Mouse (Mus musculus): ENCODE measurements around the gene Pvalb.

Gene Pvalb

DNA sequence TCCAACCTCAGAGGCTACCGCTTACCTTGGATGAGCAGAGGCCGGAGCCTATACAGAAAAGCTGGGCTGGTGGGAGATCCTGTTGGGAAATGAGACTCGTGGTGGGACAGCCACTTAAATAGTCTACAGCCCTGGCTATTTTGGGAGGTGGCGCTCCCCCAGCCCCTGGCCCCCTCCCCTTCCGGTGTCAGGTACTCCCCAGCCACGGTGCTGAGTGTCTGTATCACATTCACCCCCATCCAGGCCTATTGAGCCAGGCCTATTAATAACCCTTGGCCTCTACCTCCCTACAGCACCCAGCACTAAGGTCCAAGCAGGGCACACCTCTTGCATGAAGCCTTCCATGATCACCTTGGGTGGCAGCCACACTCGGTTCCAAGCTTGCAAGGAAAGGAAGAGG is at the start of gene Pvalb:
TSS of gene Pvalb (minus strand) at position 89 of the 400 bp plus-strand sequence.
- DNase-seq (ENCODE audit: low spot score in 2 of 2) = no peak

DNA sequence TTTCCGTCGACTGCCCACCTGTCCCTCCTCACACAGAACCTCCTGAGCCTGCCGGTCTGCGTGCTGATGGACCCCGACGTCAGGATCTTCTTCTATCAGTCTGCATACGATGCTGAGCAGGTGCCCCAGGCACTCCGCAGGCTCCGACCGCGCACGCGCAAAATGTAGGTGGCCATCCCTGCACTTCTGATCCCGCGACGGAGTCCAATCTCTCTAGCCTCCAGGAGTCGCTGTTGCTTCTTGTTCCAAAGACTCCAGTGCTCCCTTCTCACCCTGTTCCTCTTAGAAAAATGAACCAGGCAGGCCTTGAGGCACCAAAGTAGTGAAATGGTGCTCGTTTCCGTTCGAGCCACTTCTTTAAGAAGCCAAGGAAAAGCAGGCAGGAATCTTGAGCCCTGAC is 48.6 kb upstream of the Pvalb start:
- DNase-seq (ENCODE audit: low spot score in 2 of 2) = peak; percentile 54 to 76

DNA sequence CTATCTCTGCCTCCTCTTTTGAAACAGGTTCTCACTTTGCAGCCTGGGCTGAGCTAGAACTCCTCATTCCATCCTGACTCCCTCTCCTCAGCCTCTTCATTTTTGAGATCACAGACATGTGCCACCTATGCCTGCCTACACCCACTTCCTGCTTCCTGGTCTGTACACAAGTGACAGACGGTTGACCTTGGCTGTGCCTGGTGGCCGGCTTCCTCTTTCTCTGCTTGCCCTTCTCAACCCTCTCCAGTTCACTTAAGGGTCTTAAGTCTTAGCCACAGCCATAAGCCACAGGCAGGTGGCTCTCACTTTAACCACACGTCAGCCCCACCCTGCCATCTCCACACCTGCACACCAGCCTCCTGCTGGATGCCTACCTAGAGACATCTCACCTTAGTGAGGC is 42.2 kb upstream of the Pvalb start:
- no peak for DNase-seq (ENCODE audit: low spot score in 2 of 2)

GRCm38 (mm10) chr15:78247659-78248058 is 41.5 kb upstream of the Pvalb start:
- no peak for DNase-seq (ENCODE audit: low spot score in 2 of 2)

GRCm38 (mm10) chr15:78246143-78247116 is 40.2 kb upstream of the Pvalb start:
- no peak for DNase-seq (ENCODE audit: low spot score in 2 of 2)

GRCm38 (mm10) chr15:78244695-78245492 is 38.7 kb upstream of the Pvalb start, which contains the start of gene Ncf4:
Gene Ncf4 (plus strand): TSS chr15:78244801.
- DNase-seq (ENCODE audit: low spot score in 2 of 2) = no peak

DNA sequence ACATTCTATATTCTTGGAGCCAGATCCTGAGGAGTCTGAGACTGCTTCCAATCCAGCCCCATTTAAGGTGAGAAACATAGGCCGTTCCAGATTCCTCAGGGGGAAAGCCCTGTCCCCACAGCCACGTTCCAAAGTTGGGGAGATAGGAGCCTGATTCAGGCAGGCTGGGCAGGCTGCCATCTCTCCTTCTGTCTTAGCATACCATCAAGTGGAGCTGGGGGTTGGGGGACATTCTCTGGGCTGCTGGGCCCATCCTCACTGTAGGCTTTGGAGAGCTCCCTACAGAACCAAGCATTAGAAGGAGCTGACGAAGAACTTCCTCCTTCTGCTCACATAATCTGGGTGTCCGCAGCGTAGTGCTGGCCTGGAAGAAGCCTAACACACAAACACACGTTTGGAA is 37.6 kb upstream of the Pvalb start:
- DNase-seq (ENCODE audit: low spot score in 2 of 2) = no peak

GRCm38 (mm10) chr15:78243061-78243460 is 36.9 kb upstream of the Pvalb start:
- no peak for DNase-seq (ENCODE audit: low spot score in 2 of 2)

GRCm38 (mm10) chr15:78241335-78241734 is 35.1 kb upstream of the Pvalb start:
- DNase-seq (ENCODE audit: low spot score in 2 of 2) = no peak

DNA sequence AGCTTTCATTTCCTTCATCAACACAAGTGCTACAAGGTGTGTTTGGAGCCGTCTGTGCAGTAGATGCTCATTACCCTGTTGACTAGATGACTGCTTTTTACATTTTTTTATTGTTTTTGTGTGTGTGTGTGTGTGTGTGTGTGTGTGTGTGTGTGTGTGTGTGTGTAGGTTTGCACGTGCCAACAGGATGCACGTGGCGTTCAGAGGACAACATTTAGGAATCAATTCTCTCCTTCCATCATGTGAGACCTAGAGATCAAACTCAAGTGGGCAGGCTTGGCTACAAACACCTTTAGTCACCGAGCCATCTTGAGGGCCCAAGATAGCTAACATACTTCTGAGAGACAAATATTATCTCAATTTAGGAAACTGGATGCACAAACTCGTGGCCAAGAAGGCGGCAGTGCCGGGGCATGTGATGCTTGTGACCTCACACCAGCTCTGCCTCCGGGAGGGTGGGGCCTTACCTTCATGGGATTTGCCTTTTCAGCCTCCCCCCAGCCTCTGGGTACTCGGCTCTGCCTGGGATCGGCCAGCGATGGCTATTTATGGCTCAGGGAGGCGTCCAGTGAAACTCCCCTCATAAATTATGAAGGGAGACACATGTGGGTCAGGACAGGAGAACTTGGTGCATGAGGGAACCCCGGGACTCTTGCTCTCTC is 33.9 kb upstream of the Pvalb start:
- no peak for DNase-seq (ENCODE audit: low spot score in 2 of 2)

DNA sequence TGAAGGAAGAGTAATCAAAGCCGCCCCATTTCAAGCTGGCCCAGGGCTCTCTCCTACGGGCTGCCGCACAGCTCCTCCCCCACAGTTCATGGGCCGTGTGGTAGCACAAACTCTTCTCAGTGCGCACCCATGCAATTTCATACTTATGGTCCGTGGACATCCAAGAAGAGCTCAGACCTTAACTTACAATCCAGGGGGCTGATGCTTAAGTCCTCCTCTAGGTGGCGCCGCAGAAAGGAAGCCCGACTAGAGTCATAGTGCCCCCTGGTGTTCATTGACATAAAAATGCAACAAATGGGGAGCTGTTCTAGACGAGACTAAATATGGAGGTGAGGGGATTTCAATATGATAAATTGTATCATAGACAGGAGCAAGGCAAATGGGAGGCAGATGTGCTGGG is 33.3 kb upstream of the Pvalb start:
- peak; percentile 36 to 62 for DNase-seq (ENCODE audit: low spot score in 2 of 2)

GRCm38 (mm10) chr15:78234823-78235509 is 28.8 kb upstream of the Pvalb start:
- no peak for DNase-seq (ENCODE audit: low spot score in 2 of 2)

DNA sequence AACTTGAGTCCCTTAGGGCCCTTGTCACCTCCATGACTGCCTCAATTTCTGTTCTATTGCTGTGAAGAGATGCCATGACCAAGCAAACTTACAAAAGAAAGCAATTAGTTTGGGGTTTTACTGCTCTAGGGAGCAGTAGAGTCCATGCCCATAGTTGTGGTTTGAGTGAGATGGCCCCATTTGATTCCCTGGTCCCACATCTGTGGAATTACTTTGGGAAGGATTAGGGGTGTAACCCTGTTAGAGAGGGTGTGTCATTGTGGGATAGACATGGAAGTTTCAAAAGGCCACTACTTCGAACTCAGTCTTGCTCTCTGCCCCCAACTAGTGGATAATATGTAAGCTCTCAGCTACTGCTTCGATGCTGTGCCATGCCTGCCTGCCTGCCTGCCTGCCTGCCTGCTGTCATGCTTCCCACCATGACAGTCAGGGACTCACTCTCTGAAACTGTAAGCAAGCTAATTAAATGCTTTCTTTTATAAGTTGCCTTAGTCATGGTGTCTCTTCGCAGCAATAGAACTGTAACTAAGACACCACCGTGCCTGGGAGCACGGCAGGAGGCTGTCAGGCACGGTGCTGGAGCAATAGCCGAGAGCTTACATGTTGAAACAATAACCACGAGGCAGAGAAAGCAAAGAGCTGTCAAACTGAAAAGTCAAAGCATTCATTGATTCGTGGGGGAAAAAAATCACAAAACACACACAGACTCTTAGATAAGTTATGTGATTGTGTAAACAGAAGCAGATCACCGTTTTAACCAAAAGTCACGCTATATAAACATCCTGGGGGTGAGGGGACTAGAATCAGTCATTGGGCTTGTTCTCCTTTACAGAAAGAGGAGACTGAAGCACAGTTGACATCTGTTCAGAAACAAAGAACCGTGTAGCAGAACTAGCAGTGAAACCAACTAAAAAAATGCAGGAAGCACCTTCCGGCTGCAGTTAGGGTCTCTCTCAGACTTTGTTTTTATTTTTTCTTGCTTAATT is 25.4 kb upstream of the Pvalb start:
- DNase-seq (ENCODE audit: low spot score in 2 of 2) = no peak

DNA sequence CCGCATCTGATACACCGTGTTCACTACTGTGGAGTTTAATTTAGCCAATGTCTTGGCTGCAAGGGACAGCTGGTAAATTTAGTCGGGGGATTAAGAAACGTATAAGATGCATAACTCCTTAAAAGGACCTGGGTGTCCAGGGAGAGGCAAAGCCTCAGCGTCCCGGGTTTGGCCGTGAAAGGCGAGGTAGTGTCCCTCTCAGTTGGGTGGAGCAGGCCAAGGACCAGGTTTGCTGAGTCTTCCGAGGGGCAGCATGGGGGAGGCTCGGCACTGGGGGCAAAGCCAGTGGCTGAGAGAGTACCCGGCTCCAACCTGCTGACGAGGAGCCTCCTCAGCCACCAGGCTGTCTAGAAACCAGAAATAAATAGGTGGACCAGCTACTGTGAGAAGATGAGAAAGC is 21.6 kb upstream of the Pvalb start:
- no peak for DNase-seq (ENCODE audit: low spot score in 2 of 2)

- DNase-seq (ENCODE audit: low spot score in 2 of 2) = no peak
These were observed 9.1 kb upstream of the Pvalb start for GRCm38 (mm10) chr15:78215269-78215668.

GRCm38 (mm10) chr15:78211367-78211766 is 5.2 kb upstream of the Pvalb start:
- no peak for DNase-seq (ENCODE audit: low spot score in 2 of 2)

DNA sequence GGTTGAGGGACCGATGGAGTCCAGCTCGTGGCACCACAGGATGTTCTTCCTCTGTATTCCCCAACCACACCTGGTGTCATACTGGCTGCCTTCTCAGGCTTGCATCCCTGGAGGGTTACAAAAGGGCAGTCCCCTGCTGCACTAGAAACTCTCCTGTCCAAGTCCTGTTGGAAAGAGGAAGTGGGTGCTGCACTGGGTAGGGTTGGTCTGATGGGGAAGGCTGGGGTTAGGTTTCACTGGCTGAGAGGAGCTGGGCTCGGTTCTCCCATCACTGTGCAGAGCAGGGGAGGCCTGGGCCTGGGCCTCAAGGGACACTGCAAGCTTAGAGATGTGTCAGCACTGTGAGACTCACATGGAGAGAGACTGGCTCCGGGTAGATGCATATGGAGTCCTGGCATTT is 4.0 kb upstream of the Pvalb start:
- DNase-seq (ENCODE audit: low spot score in 2 of 2) = no peak

DNA sequence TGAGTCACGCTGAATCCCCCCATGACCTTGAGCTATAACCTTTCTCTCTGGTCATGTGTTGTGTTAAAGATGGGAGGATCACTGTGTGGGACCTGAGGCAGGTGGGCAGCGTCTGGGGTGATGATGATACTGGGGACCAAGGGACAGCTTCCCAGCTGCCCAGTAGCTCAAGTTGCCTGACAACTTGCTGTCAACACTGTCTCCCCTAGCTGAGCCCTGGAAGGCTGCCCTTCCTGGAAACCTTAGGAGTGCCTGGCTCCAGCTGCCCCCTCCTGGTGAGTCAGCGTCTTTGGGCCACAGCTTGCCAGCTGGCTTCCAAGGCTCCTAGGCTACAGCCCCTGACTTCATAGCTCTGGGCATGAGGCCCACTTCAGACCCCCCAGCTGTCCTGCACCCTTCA is 1.0 kb downstream of the Pvalb start:
- DNase-seq (ENCODE audit: low spot score in 2 of 2) = peak in 1 of 2 experiments; percentile 66

DNA sequence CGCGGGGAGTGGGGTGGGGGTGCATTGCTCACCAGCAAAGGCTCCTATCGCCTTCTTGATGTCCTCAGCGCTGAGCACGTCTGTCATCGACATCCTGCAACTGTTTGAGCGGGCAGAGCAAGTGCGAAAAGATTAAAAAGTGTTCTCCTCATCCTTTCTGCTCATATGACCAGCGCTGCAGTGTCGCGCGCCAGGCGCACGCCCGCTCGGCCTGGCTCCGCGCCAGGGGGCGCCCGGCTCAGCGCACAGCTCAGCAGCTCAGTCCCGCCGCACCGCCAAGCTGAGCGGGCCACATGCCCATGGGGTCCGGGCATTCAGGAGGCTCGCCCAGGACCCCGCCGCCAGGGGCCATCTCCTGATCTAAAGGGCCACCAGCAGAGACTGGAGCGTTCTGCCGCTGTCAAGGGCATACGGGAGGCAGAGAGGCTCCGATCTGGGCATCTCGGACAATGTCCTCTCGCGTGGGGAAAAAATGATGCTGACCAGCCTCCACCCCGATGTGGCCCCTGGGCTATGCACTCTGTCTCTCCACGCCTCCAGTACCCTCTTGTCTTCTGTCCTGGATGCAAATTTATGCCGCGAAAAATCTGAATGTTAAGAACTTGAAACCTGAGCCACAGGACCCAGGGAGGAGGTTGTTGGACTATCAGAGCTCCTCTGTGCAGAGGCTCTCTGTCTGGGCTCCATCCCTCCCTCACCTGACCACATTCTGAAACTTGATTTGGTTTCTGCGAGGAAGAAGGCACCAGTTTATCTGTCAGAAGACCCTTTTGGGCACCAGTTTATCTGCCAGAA is 1.9 kb downstream of the Pvalb start:
- peak; percentile 51 to 78 for DNase-seq (ENCODE audit: low spot score in 2 of 2)
